Mouse (Mus musculus) lung, postnatal 0 days (tissue): ENCODE data around the gene Asap3.

ENCODE experiments used
- CTCF ChIP-seq: IDR thresholded peaks from 2 replicates; pipeline ENCODE4 v1.5.1; 2016; ENCODE audit warnings: antibody characterized with exemption, mild to moderate bottlenecking
- EP300 ChIP-seq: IDR thresholded peaks from 2 replicates; pipeline ENCODE4 v1.6.1; 2016; ENCODE audit warnings: antibody characterized with exemption, mild to moderate bottlenecking, control low read depth

DNA sequence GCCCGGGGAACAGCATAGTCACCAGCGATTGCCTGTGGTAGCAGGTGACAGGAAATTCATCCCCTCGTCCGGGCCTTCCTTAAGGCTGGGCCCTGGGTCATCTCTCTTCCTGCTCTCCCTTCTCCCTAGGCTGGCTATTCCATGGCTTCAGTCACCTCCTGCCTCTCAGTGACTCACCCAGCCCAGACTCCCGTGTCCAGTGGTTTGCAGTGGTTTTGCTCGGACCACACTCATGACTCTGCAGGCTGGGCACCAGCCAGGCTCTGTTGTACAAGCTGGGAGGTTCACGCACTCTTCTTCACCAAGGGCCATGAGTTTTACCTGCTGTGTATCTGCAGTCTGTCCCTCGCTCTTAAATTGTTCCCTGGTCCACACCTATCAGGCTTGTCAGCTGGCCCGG is 4.8 kb downstream of the Asap3 start:
- no peak for TF ChIP-seq CTCF
- TF ChIP-seq EP300 = no peak
